Mouse (Mus musculus) limb, embryonic 10.5 days (tissue): ENCODE measurements at regions not wholly inside any gene's neighbourhood (a gene's known extent, or its start where the extent isn't known, plus 50 kb on each side); places are given as distances from the start of the nearest gene placed in this dataset.

Experiments
- DNase-seq: peaks from one replicate; pipeline ENCODE4 v3.0.0-alpha.2; 2017; ENCODE audit warnings: low spot score
- H3K27ac ChIP-seq: fragments of 300-500 bp; sonication (generic); 2 replicates; pipeline ENCODE4 v1.5.1; 2016; ENCODE audit warnings: mild to moderate bottlenecking
- H3K27me3 ChIP-seq: fragments of 300-500 bp; sonication (generic); 2 replicates; pipeline ENCODE4 v1.6.1; 2016; ENCODE audit warnings: low read depth, mild to moderate bottlenecking; ENCODE audit not compliant: poor library complexity, severe bottlenecking
- H3K36me3 ChIP-seq: fragments of 300-500 bp; sonication (generic); 2 replicates; pipeline ENCODE4 v1.6.1; 2016; ENCODE audit warnings: mild to moderate bottlenecking, moderate library complexity
- H3K4me1 ChIP-seq: fragments of 300-500 bp; sonication (generic); 2 replicates; pipeline ENCODE4 v1.6.1; 2016
- H3K4me3 ChIP-seq: fragments of 300-500 bp; sonication (generic); 2 replicates; pipeline ENCODE4 v1.5.1; 2016; ENCODE audit warnings: mild to moderate bottlenecking, moderate library complexity
- H3K9me3 ChIP-seq: fragments of 300-500 bp; sonication (generic); replicated peaks from 2 replicates; pipeline ENCODE4 v1.6.1; 2016; ENCODE audit warnings: mild to moderate bottlenecking
- WGBS: fragments of 180-500 bp; shearing (Covaris S2); methylation state at CpG from one replicate; pipeline ENCODE4 v1.1.7; 2016; 5-methylcytosine and 5-hydroxymethylcytosine counted together

DNA sequence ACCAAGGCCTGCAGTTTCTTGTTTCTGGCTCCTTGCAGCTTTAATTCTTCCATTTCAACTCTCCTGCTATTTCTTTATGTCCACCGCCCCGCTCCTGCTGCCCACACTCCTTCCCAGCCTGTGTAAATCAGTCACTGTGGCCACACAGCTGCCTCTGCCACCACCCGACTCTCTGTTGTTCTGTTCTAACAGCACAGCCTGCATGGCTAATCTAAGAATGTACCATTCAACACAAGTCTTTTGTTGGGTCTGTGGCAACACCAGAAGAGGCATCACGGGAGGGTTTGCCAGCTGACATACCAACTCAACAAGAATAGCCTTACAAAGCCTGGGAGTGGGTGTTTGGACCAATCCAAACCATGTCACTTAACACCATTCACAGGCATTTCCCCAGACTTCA lies 264.9 kb upstream of the Pum3 start:
- WGBS, result 84% methylated on average over 4 of the region's 4 CpGs
- Histone ChIP-seq H3K4me3 (no peak overlapping the region), H3K9me3 (no peaks in the 10 kb centered on the region), H3K27ac (no peak overlapping the region), H3K36me3 (no peaks in the 10 kb centered on the region), H3K4me1 (no peaks in the 10 kb centered on the region), H3K27me3 (no peaks in the 10 kb centered on the region)
- DNase-seq, result no peak

DNA sequence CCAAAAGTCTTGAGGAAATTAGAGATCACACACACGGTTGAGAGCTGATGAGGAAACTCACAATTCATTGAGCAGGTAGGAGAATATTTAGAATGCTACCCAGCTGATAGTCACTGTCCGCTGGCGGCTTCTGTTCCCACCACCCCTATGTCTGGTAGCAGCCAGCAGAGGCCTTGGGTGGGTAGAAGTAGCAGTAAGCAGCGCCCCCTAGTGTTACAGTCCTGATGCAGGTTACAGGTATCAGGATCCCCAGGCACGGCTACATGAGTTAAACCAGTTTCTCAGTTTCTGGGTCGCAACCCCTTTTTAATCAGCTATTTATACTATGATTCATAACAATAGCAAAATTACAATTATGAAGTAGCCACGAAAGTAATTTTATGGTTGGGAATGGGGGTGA lies 264.1 kb upstream of the Pum3 start:
- Histone ChIP-seq H3K27ac (no peak overlapping the region), H3K4me1 (no peaks in the 10 kb centered on the region), H3K9me3 (no peaks in the 10 kb centered on the region), H3K36me3 (no peaks in the 10 kb centered on the region), H3K27me3 (no peaks in the 10 kb centered on the region), H3K4me3 (no peak overlapping the region)
- no peak for DNase-seq
- 76% methylated on average over 7 of the region's 7 CpGs for WGBS

DNA sequence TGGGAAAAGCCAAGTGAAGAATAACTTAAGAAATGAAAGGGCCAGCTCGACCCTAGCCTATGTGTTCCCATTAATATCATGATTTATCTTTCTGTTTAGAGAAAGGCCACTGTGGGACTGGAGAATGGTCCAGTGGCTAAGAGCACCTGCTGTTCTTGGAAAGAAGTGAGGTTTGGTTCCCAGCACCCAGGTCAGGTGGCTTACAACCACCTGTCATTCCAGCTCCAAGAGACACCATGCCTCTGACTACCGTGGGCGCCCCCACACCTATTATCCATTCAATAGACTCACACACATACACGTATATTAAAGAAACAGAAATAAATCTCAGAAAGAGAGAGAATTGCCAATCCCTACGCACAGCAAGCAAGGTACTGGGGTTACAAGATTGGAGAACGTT lies 263.3 kb upstream of the Pum3 start:
- no peak overlapping the region for H3K27ac ChIP-seq
- H3K27me3 ChIP-seq, result no peaks in the 10 kb centered on the region
- H3K36me3 ChIP-seq, result no peaks in the 10 kb centered on the region
- no peak for DNase-seq
- WGBS, result 94% methylated on average over 6 of the region's 6 CpGs
- no peaks in the 10 kb centered on the region for H3K9me3 ChIP-seq
- no peak overlapping the region for H3K4me3 ChIP-seq
- no peaks in the 10 kb centered on the region for H3K4me1 ChIP-seq

DNA sequence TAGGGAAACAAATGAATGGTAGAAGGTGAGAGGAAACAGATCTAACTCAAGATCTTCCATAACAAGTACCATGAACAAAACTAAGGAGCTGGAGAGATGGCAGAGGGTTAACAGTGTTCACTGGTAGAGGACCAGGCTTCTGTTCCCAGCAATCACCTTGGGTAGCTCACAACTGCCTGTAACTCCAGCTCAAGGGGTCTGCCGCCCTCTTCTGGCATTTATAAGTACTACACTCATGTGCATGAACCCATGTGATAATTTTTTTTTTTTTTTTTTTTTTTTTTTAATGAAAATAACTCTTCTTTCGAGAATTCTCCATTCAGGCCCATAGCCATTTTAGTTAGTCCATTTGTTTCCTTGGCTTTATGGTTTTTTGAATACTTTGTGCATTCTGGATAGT lies 253.8 kb upstream of the Pum3 start:
- Histone ChIP-seq H3K9me3 (no peaks in the 10 kb centered on the region), H3K36me3 (no peaks in the 10 kb centered on the region), H3K4me1 (no peaks in the 10 kb centered on the region), H3K4me3 (no peak overlapping the region), H3K27ac (no peak overlapping the region), H3K27me3 (no peaks in the 10 kb centered on the region)
- WGBS, result 49% methylated on average over 2 of the region's 2 CpGs
- DNase-seq, result no peak

DNA sequence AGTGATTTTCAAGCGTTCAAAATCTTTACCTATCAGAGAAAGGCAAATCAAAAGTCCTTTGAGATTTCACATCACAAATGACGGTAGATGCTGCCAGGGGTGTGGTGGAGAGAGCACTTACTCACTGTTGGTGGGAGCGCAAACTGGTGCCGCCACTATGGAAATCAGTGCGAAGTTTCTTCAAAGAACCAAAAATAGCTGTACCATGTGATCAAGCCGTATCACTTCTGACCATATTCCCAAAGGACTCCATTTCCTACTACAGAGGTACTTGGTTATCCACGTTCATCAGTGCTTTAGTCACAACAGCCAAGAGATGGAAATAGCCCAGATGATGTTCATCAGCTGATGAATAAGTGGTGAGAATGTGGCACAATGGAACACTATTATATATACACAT lies 249.8 kb upstream of the Pum3 start:
- H3K27ac ChIP-seq, result no peak overlapping the region
- H3K4me3 ChIP-seq, result no peak overlapping the region
- H3K27me3 ChIP-seq, result no peaks in the 10 kb centered on the region
- H3K36me3 ChIP-seq, result no peaks in the 10 kb centered on the region
- DNase-seq, result no peak
- WGBS, result 88% methylated on average over 7 of the region's 7 CpGs
- H3K4me1 ChIP-seq, result no peaks in the 10 kb centered on the region
- H3K9me3 ChIP-seq, result no peaks in the 10 kb centered on the region

DNA sequence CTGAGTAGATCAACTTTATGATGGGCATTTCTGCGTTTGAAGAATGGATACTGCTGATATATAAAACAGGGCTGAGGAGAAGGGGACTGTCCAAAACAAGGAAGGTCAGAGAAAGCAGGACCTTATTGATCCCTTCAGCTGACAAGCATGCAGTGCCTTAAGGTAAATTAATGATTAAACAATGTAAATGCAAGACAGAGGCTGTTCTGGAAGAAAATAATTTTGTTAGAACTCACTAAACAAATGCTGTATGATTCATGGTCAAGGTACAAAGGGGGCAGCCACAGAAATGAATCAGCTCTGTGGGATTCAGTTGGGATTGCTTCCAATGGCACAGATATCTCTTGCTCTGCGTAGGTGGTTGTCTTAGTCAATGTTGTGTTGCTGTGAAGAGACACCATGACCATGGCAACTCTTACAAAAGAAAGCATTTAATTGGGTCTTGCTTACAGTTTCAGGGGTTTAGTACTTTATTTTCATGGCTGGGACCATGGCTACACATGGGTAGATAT lies 243.1 kb upstream of the Pum3 start:
- 83% methylated on average over 2 of the region's 2 CpGs for WGBS
- H3K27ac ChIP-seq, result no peak overlapping the region
- no peak overlapping the region for H3K4me3 ChIP-seq
- no peaks in the 10 kb centered on the region for H3K4me1 ChIP-seq
- H3K27me3 ChIP-seq, result no peaks in the 10 kb centered on the region
- no peaks in the 10 kb centered on the region for H3K36me3 ChIP-seq
- H3K9me3 ChIP-seq, result no peaks in the 10 kb centered on the region
- no peak for DNase-seq

DNA sequence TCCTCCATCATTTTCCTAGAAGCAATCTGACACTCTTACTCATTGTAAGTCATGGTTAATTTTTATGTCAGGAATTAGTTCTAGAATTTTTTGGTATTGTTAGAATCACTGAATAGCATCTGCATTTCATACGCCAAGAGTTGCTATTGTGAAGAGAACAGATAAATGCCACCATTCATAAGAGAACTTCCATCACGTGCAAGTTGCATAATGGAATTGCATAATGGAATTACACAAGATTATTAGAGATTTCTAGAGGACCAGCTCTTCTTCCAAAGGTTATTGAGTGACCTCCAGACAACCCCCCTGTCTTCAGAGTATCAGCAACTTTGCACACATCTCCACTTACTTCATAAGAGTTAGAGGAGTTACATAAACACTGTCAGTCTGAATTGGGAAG lies 233.7 kb upstream of the Pum3 start:
- H3K27ac ChIP-seq, result no peak overlapping the region
- H3K9me3 ChIP-seq, result no peaks in the 10 kb centered on the region
- H3K4me1 ChIP-seq, result no peaks in the 10 kb centered on the region
- H3K27me3 ChIP-seq, result no peaks in the 10 kb centered on the region
- DNase-seq, result no peak
- H3K36me3 ChIP-seq, result no peaks in the 10 kb centered on the region
- no peak overlapping the region for H3K4me3 ChIP-seq
- WGBS, result 84% methylated on average over 2 of the region's 2 CpGs

DNA sequence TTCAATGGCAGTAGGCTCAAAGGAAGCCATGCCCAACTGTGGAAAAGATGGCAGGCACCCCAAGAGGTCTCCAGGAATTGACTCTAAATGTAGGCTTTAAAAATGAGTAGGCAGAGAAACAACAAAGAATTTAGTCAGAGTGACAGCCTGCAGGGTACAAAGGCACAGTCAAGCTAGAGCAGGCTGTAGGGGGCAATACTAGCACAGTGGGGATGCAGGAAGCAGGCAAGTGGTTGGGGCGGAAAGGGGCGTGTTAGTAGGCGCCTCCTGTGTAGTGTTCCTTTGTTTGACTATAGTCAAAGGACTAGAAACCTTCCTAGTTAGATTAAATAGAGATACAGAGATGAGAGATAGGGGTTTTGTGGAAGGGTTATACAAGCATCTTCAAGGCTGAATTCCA lies 211.4 kb upstream of the Pum3 start:
- DNase-seq, result no peak
- WGBS, result 59% methylated on average over 3 of the region's 3 CpGs
- H3K4me1 ChIP-seq, result no peaks in the 10 kb centered on the region
- no peak overlapping the region for H3K27ac ChIP-seq
- H3K9me3 ChIP-seq, result no peaks in the 10 kb centered on the region
- no peak overlapping the region for H3K4me3 ChIP-seq
- H3K36me3 ChIP-seq, result no peaks in the 10 kb centered on the region
- no peaks in the 10 kb centered on the region for H3K27me3 ChIP-seq

DNA sequence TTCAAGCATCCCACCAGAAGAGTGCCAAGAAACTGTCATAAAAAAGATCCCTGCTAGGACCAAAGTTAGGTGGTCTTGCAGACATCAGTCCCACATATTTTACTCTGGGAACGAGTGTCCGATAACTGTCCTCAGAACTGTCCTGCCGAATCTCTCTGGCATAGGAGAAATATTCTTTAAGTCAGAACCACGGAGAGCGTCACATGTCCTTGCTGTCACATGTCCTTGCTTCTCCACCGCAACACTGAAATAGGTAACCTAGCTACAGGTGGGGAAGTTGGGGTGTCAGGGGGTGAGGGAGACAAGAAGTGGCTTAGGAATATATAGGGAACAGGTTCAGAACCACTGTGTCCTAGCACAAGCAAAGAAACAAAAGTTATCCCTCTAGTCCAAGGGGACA lies 203.5 kb upstream of the Pum3 start:
- H3K27me3 ChIP-seq, result no peaks in the 10 kb centered on the region
- no peaks in the 10 kb centered on the region for H3K9me3 ChIP-seq
- DNase-seq, result no peak
- H3K36me3 ChIP-seq, result no peaks in the 10 kb centered on the region
- no peak overlapping the region for H3K27ac ChIP-seq
- H3K4me1 ChIP-seq, result no peaks in the 10 kb centered on the region
- 79% methylated on average over 6 of the region's 6 CpGs for WGBS
- H3K4me3 ChIP-seq, result no peak overlapping the region

DNA sequence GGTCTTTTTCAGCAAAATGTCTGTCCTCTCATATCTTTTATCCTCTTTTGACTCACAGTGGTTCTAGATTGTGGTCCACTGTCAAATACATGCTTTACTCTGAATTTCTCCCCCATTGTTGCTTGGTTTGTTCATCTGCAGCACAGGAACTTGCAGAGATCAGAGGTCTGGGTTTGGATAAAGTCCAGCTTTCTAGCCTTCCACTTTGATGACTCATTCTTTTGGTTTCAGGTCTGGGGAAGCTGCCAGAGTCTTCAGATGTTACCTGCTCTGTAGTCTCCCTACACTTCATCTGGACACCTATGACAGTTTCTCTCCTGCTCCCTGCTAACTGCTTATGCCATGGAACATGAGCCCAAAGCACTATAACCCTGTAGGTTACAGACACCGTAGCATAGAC lies 198.0 kb upstream of the Pum3 start:
- Histone ChIP-seq H3K4me1 (no peaks in the 10 kb centered on the region), H3K27ac (no peak overlapping the region), H3K36me3 (no peaks in the 10 kb centered on the region), H3K4me3 (no peak overlapping the region), H3K27me3 (no peaks in the 10 kb centered on the region), H3K9me3 (no peaks in the 10 kb centered on the region)
- WGBS, result 94% methylated on average over 1 of the region's 1 CpGs
- no peak for DNase-seq

DNA sequence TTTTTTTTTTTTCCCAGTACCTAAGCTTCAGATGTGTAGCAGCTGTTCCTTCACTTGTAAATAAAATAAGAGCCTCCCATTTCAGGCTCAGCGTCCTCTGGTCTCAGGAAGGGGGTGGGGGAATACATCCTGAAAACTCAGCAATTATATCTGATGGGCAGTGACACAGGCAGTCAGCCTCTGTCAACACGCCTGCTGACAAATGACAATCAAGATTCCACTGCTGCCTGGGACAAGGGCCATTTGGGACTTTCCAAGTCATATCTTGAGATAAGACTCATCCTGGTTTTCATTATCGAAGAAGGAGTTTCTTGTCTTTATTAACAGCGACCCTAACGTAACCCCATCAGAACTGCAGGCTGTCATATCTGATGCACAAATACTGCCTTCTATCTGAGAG lies 187.9 kb upstream of the Pum3 start:
- no peak for DNase-seq
- Histone ChIP-seq H3K4me1 (no peaks in the 10 kb centered on the region), H3K36me3 (no peaks in the 10 kb centered on the region), H3K9me3 (no peaks in the 10 kb centered on the region), H3K4me3 (no peak overlapping the region), H3K27me3 (no peaks in the 10 kb centered on the region), H3K27ac (no peak overlapping the region)
- 76% methylated on average over 5 of the region's 5 CpGs for WGBS

DNA sequence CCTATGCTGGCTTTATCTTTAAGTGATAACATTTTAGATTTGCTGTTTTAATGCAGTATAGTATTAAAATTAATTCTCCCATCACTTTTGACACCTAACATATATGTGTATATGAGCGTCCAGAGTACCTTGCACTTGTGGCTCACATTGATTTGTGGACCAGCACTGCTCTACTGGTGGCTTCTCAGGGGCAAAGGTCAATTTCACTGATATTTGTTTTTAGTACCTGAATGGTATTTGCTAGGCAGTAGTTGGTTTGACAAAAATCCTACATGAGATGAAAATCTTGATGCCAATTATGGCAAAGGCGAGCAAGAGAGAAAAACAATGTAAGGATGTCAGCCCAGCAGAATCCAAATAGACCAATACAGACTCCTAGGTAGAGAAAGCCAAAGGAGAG lies 177.3 kb upstream of the Pum3 start:
- Histone ChIP-seq H3K4me3 (no peak overlapping the region), H3K9me3 (no peaks in the 10 kb centered on the region), H3K4me1 (peaks cover 6% of the 10 kb centered on the region; the same call in 1 of the 2 replicates), H3K27ac (no peak overlapping the region), H3K36me3 (no peaks in the 10 kb centered on the region), H3K27me3 (no peaks in the 10 kb centered on the region)
- WGBS, result 87% methylated on average over 2 of the region's 2 CpGs
- DNase-seq, result no peak

DNA sequence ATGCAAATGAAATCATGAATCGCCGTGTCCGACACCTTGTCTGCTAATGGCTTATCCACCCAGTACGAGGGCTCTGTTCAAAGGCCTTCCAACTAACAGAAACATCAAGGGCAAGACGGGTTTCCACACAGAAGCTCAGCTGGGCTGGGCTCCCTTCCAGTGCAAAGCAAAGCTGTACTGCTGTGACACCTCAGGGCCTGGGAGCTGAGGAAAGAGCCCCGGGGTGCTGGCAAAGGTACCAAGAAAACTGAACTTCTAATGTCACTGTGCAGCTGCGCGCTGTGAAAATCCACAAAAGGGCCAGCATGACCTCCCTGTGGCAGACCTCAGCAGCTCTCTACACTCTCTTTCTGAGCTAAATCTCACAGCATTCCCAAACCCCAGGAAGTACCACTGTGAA lies 173.7 kb upstream of the Pum3 start:
- Histone ChIP-seq H3K27me3 (no peaks in the 10 kb centered on the region), H3K9me3 (no peaks in the 10 kb centered on the region), H3K4me1 (peaks cover 6% of the 10 kb centered on the region), H3K27ac (no peak overlapping the region), H3K36me3 (no peaks in the 10 kb centered on the region), H3K4me3 (no peak overlapping the region)
- WGBS, result 21% methylated on average over 8 of the region's 8 CpGs
- DNase-seq, result no peak

DNA sequence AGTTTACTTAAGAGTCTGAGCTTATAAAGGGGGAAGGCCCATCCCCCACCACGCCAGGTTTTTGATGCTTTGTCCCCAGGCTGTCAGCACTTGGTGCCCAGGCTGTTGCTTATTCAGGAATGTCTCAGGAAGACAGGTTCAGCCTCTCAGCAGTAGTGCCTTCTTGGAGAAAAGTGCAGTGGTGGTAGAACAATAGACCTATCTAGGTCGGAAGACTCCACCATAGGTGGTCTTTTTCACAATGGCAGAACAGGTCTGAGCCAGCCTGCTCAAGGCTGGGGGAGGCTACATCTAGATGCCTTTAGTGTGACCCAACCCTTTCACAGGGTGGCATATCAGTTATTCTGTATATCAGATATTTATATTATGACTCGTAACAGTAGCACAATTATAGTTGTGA lies 171.9 kb upstream of the Pum3 start:
- H3K36me3 ChIP-seq, result no peaks in the 10 kb centered on the region
- H3K27me3 ChIP-seq, result no peaks in the 10 kb centered on the region
- DNase-seq, result no peak
- WGBS, result 87% methylated on average over 3 of the region's 3 CpGs
- peaks cover 6% of the 10 kb centered on the region for H3K4me1 ChIP-seq
- H3K4me3 ChIP-seq, result no peak overlapping the region
- H3K27ac ChIP-seq, result no peak overlapping the region
- H3K9me3 ChIP-seq, result no peaks in the 10 kb centered on the region
